Mouse (Mus musculus): ENCODE measurements around the gene D630036H23Rik. TPM values are rescaled to one million over a fixed set of nuclear protein-coding genes. Genes with fewer than 3 reads are reported as not detected.
"Not testable (repeated sequence)": the region's sequence is repeated elsewhere in the genome, so short reads cannot be mapped to it uniquely, and the experiment has no call there.

Gene D630036H23Rik
- polyA plus RNA-seq (2015; fragmentation: Nextera tagmentation; extraction: Ambion mirVana): 2.0 and 2.2 TPM in 2 replicates

GRCm38 (mm10) chr12:36381441-36382340 is at the start of gene D630036H23Rik, which contains the start of gene Ispd:
Gene D630036H23Rik (minus strand): TSS chr12:36382181.
Gene Ispd (plus strand): TSS chr12:36381450.
- Histone ChIP-seq H3K9me3 (no peaks in the 10 kb centered on the region), H3K9ac (peak within 1 kb of the TSS; percentile 75), H3K4me2 (peak within 1 kb of the TSS; percentile 84), H3K4me1 (peaks cover 13% of the 10 kb centered on the region; the same call in 1 of the 2 replicates), H3K27me3 (no peaks in the 10 kb centered on the region), H3K36me3 (no peaks in the 10 kb centered on the region), H3K27ac (peak within 1 kb of the TSS; percentile 95), H3K4me3 (peak within 1 kb of the TSS; percentile 50)
- ATAC-seq (ENCODE audit: insufficient number of reproducible peaks, low FRiP score, low TSS enrichment, low read depth): peak; percentile 86
- WGBS: under 1% methylated on average over 64 of the region's 64 CpGs

DNA sequence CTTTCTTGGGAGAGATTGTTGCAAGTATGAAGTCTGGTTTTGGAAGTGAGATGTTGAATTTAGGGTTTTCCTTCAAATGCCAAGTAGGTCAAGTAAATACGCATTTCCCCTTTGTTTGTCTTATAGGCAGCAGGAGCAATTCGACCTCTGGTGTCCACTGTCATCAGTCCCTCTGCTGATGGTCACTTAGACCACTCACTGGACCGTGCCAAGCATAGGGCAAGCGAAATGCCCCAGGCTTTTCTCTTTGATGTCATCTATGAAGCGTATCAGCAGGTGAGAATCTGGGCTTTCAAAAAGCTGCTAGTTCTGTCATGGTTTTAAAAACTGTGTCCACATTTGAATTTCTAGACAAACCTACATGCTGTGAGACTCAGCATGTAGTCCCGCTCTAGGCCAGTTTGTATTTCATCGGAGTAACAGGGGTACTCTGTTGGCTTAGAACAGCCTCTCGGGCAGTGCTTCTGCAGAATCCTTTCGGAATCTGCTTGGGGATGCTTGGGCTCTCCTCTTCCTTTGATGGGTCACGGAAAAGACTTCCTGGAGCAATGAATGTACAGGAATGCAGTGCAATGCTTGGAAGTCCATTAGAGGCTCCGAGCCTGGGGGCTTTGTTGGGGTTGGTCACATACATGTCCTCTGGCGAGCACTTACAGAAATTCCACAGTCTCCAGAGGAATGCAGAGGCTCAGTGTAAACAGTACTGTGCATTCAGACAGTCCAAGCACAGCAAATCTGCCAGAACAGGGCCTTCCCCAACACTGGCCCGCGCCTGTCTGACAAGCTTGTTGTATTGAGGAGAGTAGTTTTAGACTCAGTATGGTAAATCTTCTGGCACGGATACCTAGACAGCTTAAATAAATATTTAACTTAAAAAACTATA is 44.4 kb upstream of the D630036H23Rik start:
- WGBS: 70% methylated on average over 15 of the region's 15 CpGs
- no peaks in the 10 kb centered on the region for H3K4me1 ChIP-seq
- no peaks in the 10 kb centered on the region for H3K36me3 ChIP-seq
- H3K27ac ChIP-seq: no peak overlapping the region
- no peak overlapping the region for H3K4me3 ChIP-seq
- H3K9ac ChIP-seq: no peak overlapping the region
- no peak overlapping the region for H3K4me2 ChIP-seq
- no peaks in the 10 kb centered on the region for H3K27me3 ChIP-seq
- peak; percentile 72; the same call in 1 of the 2 replicates for ATAC-seq (ENCODE audit: insufficient number of reproducible peaks, low FRiP score, low TSS enrichment, low read depth)
- H3K9me3 ChIP-seq: no peaks in the 10 kb centered on the region

DNA sequence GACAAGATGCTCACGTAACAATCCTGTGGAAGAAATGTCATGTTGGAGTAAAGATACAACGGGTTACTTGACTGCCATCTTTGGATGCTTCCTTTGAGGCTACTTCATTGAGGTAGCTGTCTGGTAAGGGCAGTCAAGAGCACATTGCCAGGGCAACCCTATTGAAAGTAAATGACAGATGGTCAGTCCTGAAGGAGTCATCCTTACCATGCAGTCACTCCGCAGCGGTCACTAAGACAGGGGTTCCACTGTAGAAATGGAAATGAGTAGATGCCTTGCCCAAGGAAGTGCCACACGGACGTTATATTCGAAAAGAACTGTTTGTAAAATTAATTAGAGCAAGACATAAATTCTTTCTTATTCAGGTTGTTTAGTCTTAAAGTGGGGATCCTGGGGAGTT is 43.3 kb upstream of the D630036H23Rik start:
- WGBS: 78% methylated on average over 7 of the region's 7 CpGs
- no peaks in the 10 kb centered on the region for H3K4me1 ChIP-seq
- H3K36me3 ChIP-seq: no peaks in the 10 kb centered on the region
- no peak overlapping the region for H3K9ac ChIP-seq
- no peaks in the 10 kb centered on the region for H3K27me3 ChIP-seq
- H3K9me3 ChIP-seq: no peaks in the 10 kb centered on the region
- no peak overlapping the region for H3K4me3 ChIP-seq
- no peak overlapping the region for H3K4me2 ChIP-seq
- no peak overlapping the region for H3K27ac ChIP-seq
- no peak for ATAC-seq (ENCODE audit: insufficient number of reproducible peaks, low FRiP score, low TSS enrichment, low read depth)

DNA sequence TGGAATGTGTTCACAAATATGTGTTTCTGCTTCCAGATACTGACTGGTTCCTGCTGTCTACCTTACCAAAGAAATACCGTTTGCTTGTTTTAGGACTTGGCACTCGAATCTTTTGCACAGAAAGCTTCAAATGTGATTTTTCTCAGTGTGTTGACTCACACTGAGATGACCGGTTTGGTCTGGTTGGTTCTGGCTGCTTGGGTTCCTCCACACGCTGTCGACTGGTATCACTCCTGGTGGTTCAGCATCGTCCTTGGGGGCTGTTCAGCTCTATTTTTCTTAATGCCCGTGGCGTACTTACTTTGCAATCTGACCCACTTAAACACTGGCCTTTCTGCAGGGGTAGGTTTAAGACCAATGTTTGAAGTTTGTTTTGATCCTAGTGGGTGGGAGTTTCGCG is 41.7 kb upstream of the D630036H23Rik start:
- H3K36me3 ChIP-seq: no peaks in the 10 kb centered on the region
- H3K4me2 ChIP-seq: no peak overlapping the region
- no peak overlapping the region for H3K9ac ChIP-seq
- no peaks in the 10 kb centered on the region for H3K9me3 ChIP-seq
- no peaks in the 10 kb centered on the region for H3K4me1 ChIP-seq
- no peak overlapping the region for H3K27ac ChIP-seq
- no peaks in the 10 kb centered on the region for H3K27me3 ChIP-seq
- WGBS: 46% methylated on average over 10 of the region's 10 CpGs
- H3K4me3 ChIP-seq: no peak overlapping the region
- no peak for ATAC-seq (ENCODE audit: insufficient number of reproducible peaks, low FRiP score, low TSS enrichment, low read depth)

GRCm38 (mm10) chr12:36395115-36395514 is 13.1 kb upstream of the D630036H23Rik start:
- Histone ChIP-seq H3K27me3 (no peaks in the 10 kb centered on the region), H3K9ac (no peak overlapping the region), H3K4me1 (peaks cover 4% of the 10 kb centered on the region; the same call in 1 of the 2 replicates), H3K9me3 (peaks cover 3% of the 10 kb centered on the region; the same call in 1 of the 2 replicates), H3K36me3 (no peaks in the 10 kb centered on the region), H3K4me3 (no peak overlapping the region), H3K4me2 (no peak overlapping the region), H3K27ac (peak overlapping the region; percentile 57; the same call in 1 of the 2 replicates)
- no peak for ATAC-seq (ENCODE audit: insufficient number of reproducible peaks, low FRiP score, low TSS enrichment, low read depth)
- WGBS: 49% methylated on average over 2 of the region's 2 CpGs

DNA sequence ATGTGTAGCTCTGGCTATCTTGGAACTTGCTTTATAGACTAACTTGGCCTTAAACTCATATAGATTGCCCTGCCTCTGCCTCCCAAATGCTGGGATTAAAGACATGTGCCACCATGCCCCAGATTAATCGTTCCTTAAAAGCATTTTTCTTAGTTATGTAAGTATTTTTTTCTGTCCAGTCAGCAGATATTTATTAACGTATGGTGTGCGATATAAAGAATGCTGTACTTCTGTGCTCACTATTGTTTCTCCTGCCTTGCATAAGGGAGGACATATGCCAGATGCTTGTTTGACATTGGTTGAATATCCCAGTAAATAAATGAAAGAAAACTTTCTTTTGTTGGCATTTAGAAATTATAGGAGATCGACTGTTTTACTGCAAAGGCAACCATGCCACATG is 5.0 kb upstream of the D630036H23Rik start:
- Histone ChIP-seq H3K9me3 (no peaks in the 10 kb centered on the region), H3K27me3 (no peaks in the 10 kb centered on the region), H3K4me3 (no peak overlapping the region), H3K9ac (no peak overlapping the region), H3K27ac (no peak overlapping the region), H3K36me3 (no peaks in the 10 kb centered on the region), H3K4me1 (peaks cover 8% of the 10 kb centered on the region; the same call in 1 of the 2 replicates), H3K4me2 (no peak overlapping the region)
- no peak for ATAC-seq (ENCODE audit: insufficient number of reproducible peaks, low FRiP score, low TSS enrichment, low read depth)
- WGBS: 87% methylated on average over 4 of the region's 4 CpGs

GRCm38 (mm10) chr12:36385386-36385785 is 3.4 kb upstream of the D630036H23Rik start:
- no peak overlapping the region for H3K9ac ChIP-seq
- no peak for ATAC-seq (ENCODE audit: insufficient number of reproducible peaks, low FRiP score, low TSS enrichment, low read depth)
- no peaks in the 10 kb centered on the region for H3K9me3 ChIP-seq
- 13% methylated on average over 6 of the region's 6 CpGs for WGBS
- H3K4me3 ChIP-seq: no peak overlapping the region
- no peaks in the 10 kb centered on the region for H3K36me3 ChIP-seq
- no peaks in the 10 kb centered on the region for H3K27me3 ChIP-seq
- peaks cover 13% of the 10 kb centered on the region; the same call in 1 of the 2 replicates for H3K4me1 ChIP-seq
- H3K27ac ChIP-seq: peak overlapping the region; percentile 33; the same call in 1 of the 2 replicates
- no peak overlapping the region for H3K4me2 ChIP-seq

- H3K27me3 ChIP-seq: no peaks in the 10 kb centered on the region
- no peak overlapping the region; the same call in 1 of the 2 replicates for H3K4me3 ChIP-seq
- H3K9ac ChIP-seq: no peak overlapping the region
- peaks cover 13% of the 10 kb centered on the region; the same call in 1 of the 2 replicates for H3K4me1 ChIP-seq
- no peak for ATAC-seq (ENCODE audit: insufficient number of reproducible peaks, low FRiP score, low TSS enrichment, low read depth)
- H3K4me2 ChIP-seq: peak overlapping the region; percentile 84; the same call in 1 of the 2 replicates
- H3K9me3 ChIP-seq: no peaks in the 10 kb centered on the region
- no peak overlapping the region for H3K27ac ChIP-seq
- H3K36me3 ChIP-seq: no peaks in the 10 kb centered on the region
- 54% methylated on average over 5 of the region's 5 CpGs for WGBS
These were observed 1.2 kb downstream of the D630036H23Rik start for GRCm38 (mm10) chr12:36380806-36381205.

DNA sequence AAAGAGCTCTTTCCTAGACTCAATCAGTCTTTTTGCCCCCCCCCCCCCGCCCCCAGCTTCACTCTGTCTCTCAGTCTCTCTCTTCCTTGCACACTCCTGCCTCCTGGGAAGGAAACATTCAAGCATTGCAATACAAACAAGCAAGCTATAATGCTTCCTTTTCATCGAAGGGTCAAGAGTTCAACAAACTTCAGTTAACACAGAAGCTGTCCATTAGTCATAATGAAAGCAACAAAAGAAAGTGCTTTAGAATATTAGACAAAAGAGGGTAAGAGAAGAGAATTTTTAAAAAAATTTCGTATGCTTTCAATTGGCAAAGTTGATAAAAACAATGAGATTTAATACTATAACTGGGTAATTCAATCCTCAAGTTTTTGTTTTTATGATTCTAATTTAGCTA is 1.7 kb downstream of the D630036H23Rik start:
- no peak for ATAC-seq (ENCODE audit: insufficient number of reproducible peaks, low FRiP score, low TSS enrichment, low read depth)
- WGBS: 62% methylated on average over 3 of the region's 3 CpGs
- no peaks in the 10 kb centered on the region for H3K9me3 ChIP-seq

GRCm38 (mm10) chr12:36376391-36376790 is 5.6 kb downstream of the D630036H23Rik start:
- H3K9ac ChIP-seq; ATAC-seq (ENCODE audit: insufficient number of reproducible peaks, low FRiP score, low TSS enrichment, low read depth); H3K4me2 ChIP-seq; H3K27me3 ChIP-seq; H3K4me3 ChIP-seq; H3K27ac ChIP-seq; H3K36me3 ChIP-seq; H3K4me1 ChIP-seq; H3K9me3 ChIP-seq: not testable (repeated sequence)
- WGBS: 81% methylated on average over 3 of the region's 4 CpGs

More for the DNA sequence above, 1.7 kb downstream of the D630036H23Rik start:
- no peak overlapping the region for H3K4me3 ChIP-seq
- H3K27me3 ChIP-seq: no peaks in the 10 kb centered on the region
- H3K9ac ChIP-seq: no peak overlapping the region
- no peaks in the 10 kb centered on the region for H3K36me3 ChIP-seq
- no peak overlapping the region for H3K4me2 ChIP-seq
- no peak overlapping the region for H3K27ac ChIP-seq
- H3K4me1 ChIP-seq: peaks cover 10% of the 10 kb centered on the region; the same call in 1 of the 2 replicates

DNA sequence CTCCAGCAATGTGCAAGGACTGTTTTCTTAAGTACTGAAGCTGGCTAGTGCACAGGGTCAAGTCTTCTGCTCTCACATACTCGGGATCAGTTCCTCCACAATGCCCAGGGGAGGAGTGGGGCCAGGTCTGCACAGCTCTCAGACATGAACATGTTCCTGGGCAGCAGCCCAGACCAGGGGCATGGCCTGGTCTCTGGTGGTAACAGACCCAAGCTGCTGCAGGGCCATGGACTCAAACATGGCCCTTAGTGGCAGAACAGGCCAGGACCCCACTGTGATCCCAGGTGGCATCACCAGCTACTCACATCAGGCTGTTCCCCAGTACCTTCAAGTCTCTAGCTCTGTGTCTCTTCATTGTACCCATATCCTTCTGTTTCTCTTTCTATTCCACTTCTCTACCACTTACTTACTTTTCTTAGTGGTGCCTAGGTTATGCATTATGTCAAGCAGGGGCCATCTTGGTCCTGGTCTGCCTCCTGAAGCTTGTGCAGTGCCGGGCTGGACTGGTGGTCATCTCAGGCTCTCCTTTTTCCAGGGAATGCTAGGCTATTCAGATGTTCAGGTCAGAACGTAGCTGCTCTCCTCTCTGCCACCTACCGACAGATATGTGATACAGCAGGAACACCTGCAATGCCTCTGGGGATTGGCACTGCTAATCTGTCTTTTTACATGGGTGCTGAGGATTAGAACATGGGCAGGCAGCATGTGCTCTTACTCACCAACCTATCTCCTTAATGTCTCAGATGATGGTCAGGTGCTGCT is 8.6 kb downstream of the D630036H23Rik start:
- no peak overlapping the region for H3K9ac ChIP-seq
- no peak overlapping the region for H3K4me3 ChIP-seq
- no peaks in the 10 kb centered on the region for H3K27me3 ChIP-seq
- no peak for ATAC-seq (ENCODE audit: insufficient number of reproducible peaks, low FRiP score, low TSS enrichment, low read depth)
- H3K27ac ChIP-seq: no peak overlapping the region
- H3K4me1 ChIP-seq: no peaks in the 10 kb centered on the region
- no peaks in the 10 kb centered on the region for H3K36me3 ChIP-seq
- H3K4me2 ChIP-seq: no peak overlapping the region
- WGBS: 58% methylated on average over 4 of the region's 4 CpGs
- no peaks in the 10 kb centered on the region for H3K9me3 ChIP-seq
